Mouse (Mus musculus): ENCODE data around the gene Tsen54.

Tsen54 gene

GRCm38 (mm10) chr11:115803072-115803709 lies 11.3 kb upstream of the Tsen54 start:
- DNase-seq (ENCODE audit: low spot score in 2 of 2): no peak

- no peak for DNase-seq (ENCODE audit: low spot score in 2 of 2)
Measured at GRCm38 (mm10) chr11:115805005-115805404, 9.5 kb upstream of the Tsen54 start.

GRCm38 (mm10) chr11:115806154-115806553 lies 8.4 kb upstream of the Tsen54 start:
- no peak for DNase-seq (ENCODE audit: low spot score in 2 of 2)

GRCm38 (mm10) chr11:115807306-115807705 lies 7.2 kb upstream of the Tsen54 start:
- no peak for DNase-seq (ENCODE audit: low spot score in 2 of 2)

- no peak for DNase-seq (ENCODE audit: low spot score in 2 of 2)
Measured at GRCm38 (mm10) chr11:115807971-115808370, 6.6 kb upstream of the Tsen54 start.

GRCm38 (mm10) chr11:115808696-115809310 lies 5.7 kb upstream of the Tsen54 start:
- no peak for DNase-seq (ENCODE audit: low spot score in 2 of 2)

- DNase-seq (ENCODE audit: low spot score in 2 of 2): no peak
Measured at GRCm38 (mm10) chr11:115809311-115809781, 5.2 kb upstream of the Tsen54 start.

GRCm38 (mm10) chr11:115810377-115810776 lies 4.1 kb upstream of the Tsen54 start:
- no peak for DNase-seq (ENCODE audit: low spot score in 2 of 2)

GRCm38 (mm10) chr11:115811381-115812093 lies 3.0 kb upstream of the Tsen54 start:
- DNase-seq (ENCODE audit: low spot score in 2 of 2): no peak

- no peak for DNase-seq (ENCODE audit: low spot score in 2 of 2)
Measured at GRCm38 (mm10) chr11:115812095-115812494, 2.4 kb upstream of the Tsen54 start.

GRCm38 (mm10) chr11:115812533-115813420 lies 1.7 kb upstream of the Tsen54 start:
- DNase-seq (ENCODE audit: low spot score in 2 of 2): no peak

GRCm38 (mm10) chr11:115813507-115814296 lies 822 bp upstream of the Tsen54 start, which contains the start of gene Caskin2:
Caskin2 (minus strand) TSS chr11:115813639.
- DNase-seq (ENCODE audit: low spot score in 2 of 2): peak; percentile 87 to 88

- DNase-seq (ENCODE audit: low spot score in 2 of 2): no peak
Measured at GRCm38 (mm10) chr11:115817331-115817730, 2.8 kb downstream of the Tsen54 start.

- no peak for DNase-seq (ENCODE audit: low spot score in 2 of 2)
Measured at GRCm38 (mm10) chr11:115819915-115820623, 5.5 kb downstream of the Tsen54 start.

GRCm38 (mm10) chr11:115821001-115821400 lies 6.5 kb downstream of the Tsen54 start:
- no peak for DNase-seq (ENCODE audit: low spot score in 2 of 2)

GRCm38 (mm10) chr11:115823774-115824740 lies 9.5 kb downstream of the Tsen54 start, which contains the start of gene Llgl2:
Llgl2 (plus strand) TSS chr11:115824049.
- peak; percentile 51 to 53 for DNase-seq (ENCODE audit: low spot score in 2 of 2)

GRCm38 (mm10) chr11:115824813-115825212 lies 10.3 kb downstream of the Tsen54 start:
- no peak for DNase-seq (ENCODE audit: low spot score in 2 of 2)

- no peak for DNase-seq (ENCODE audit: low spot score in 2 of 2)
Measured at GRCm38 (mm10) chr11:115826487-115826886, 12.0 kb downstream of the Tsen54 start.

- no peak for DNase-seq (ENCODE audit: low spot score in 2 of 2)
Measured at GRCm38 (mm10) chr11:115827624-115828023, 13.1 kb downstream of the Tsen54 start.
